Mouse (Mus musculus): ENCODE measurements around the gene D030056L22Rik. TPM values are rescaled to one million over a fixed set of nuclear protein-coding genes. Genes with fewer than 3 reads are reported as not detected.

The D030056L22Rik gene
- polyA plus RNA-seq (2012; rRNA removed): 6.2 and 6.5 TPM in 2 replicates

GRCm38 (mm10) chr19:18712866-18713300 lies at the start of gene D030056L22Rik:
Gene D030056L22Rik, plus strand, starts transcription at chr19:18713193.
- DNase-seq: peak; percentile 99
- WGBS: under 1% methylated on average over 49 of the region's 49 CpGs

GRCm38 (mm10) chr19:18663904-18664303 lies 49.1 kb upstream of the D030056L22Rik start:
- H3K4me1 ChIP-seq (ENCODE audit: control insufficient read depth, insufficient read depth, low read length): no peaks in the 10 kb centered on the region
- no peaks in the 10 kb centered on the region for H3K36me3 ChIP-seq (ENCODE audit: control insufficient read depth, insufficient read depth, low read length)
- no peaks in the 10 kb centered on the region for H3K27me3 ChIP-seq (replicated peaks; ENCODE audit: control insufficient read depth, insufficient read depth, low read length)
- WGBS: 60% methylated on average over 2 of the region's 2 CpGs
- H3K4me3 ChIP-seq (ENCODE audit: insufficient read depth, low read depth, low read length): no peak overlapping the region
- TF ChIP-seq CTCF (conservative IDR thresholded peaks at IDR 0.05; ENCODE audit: insufficient read depth, insufficient read length, low read depth, low read length) (no peak), POLR2A (IDR thresholded peaks at IDR 0.05; ENCODE audit: low read depth, low read length) (no peak)
- no peak overlapping the region for H3K27ac ChIP-seq (ENCODE audit: insufficient read depth, low read depth, low read length)
- DNase-seq: no peak

More at GRCm38 (mm10) chr19:18712866-18713300, at the start of gene D030056L22Rik:
- Histone ChIP-seq H3K4me3 (ENCODE audit: insufficient read depth, low read depth, low read length) (peak within 1 kb of the TSS; percentile 69), H3K27ac (ENCODE audit: insufficient read depth, low read depth, low read length) (peak within 1 kb of the TSS; percentile 74), H3K36me3 (ENCODE audit: control insufficient read depth, insufficient read depth, low read length) (no peaks in the 10 kb centered on the region), H3K27me3 (replicated peaks; ENCODE audit: control insufficient read depth, insufficient read depth, low read length) (no peaks in the 10 kb centered on the region), H3K4me1 (ENCODE audit: control insufficient read depth, insufficient read depth, low read length) (peaks cover 12% of the 10 kb centered on the region)
- peak; percentile 59 for TF ChIP-seq CTCF (conservative IDR thresholded peaks at IDR 0.05; ENCODE audit: insufficient read depth, insufficient read length, low read depth, low read length)
- TF ChIP-seq POLR2A (IDR thresholded peaks at IDR 0.05; ENCODE audit: low read depth, low read length): no peak

- no peak for TF ChIP-seq POLR2A (IDR thresholded peaks at IDR 0.05; ENCODE audit: low read depth, low read length)
- TF ChIP-seq CTCF (conservative IDR thresholded peaks at IDR 0.05; ENCODE audit: insufficient read depth, insufficient read length, low read depth, low read length): no peak
- no peaks in the 10 kb centered on the region for H3K36me3 ChIP-seq (ENCODE audit: control insufficient read depth, insufficient read depth, low read length)
- H3K27ac ChIP-seq (ENCODE audit: insufficient read depth, low read depth, low read length): no peak overlapping the region
- H3K4me1 ChIP-seq (ENCODE audit: control insufficient read depth, insufficient read depth, low read length): peaks cover 9% of the 10 kb centered on the region; the same call in 1 of the 2 replicates
- no peak for DNase-seq
- H3K27me3 ChIP-seq (replicated peaks; ENCODE audit: control insufficient read depth, insufficient read depth, low read length): no peaks in the 10 kb centered on the region
- H3K4me3 ChIP-seq (ENCODE audit: insufficient read depth, low read depth, low read length): no peak overlapping the region
- 92% methylated on average over 7 of the region's 7 CpGs for WGBS
These were observed 46.0 kb upstream of the D030056L22Rik start for GRCm38 (mm10) chr19:18666966-18667365.

GRCm38 (mm10) chr19:18669551-18669950 lies 43.4 kb upstream of the D030056L22Rik start:
- no peak overlapping the region for H3K27ac ChIP-seq (ENCODE audit: insufficient read depth, low read depth, low read length)
- H3K27me3 ChIP-seq (replicated peaks; ENCODE audit: control insufficient read depth, insufficient read depth, low read length): no peaks in the 10 kb centered on the region
- no peak for DNase-seq
- peaks cover 9% of the 10 kb centered on the region; the same call in 1 of the 2 replicates for H3K4me1 ChIP-seq (ENCODE audit: control insufficient read depth, insufficient read depth, low read length)
- 94% methylated on average over 7 of the region's 7 CpGs for WGBS
- no peaks in the 10 kb centered on the region for H3K36me3 ChIP-seq (ENCODE audit: control insufficient read depth, insufficient read depth, low read length)
- TF ChIP-seq CTCF (conservative IDR thresholded peaks at IDR 0.05; ENCODE audit: insufficient read depth, insufficient read length, low read depth, low read length) (no peak), POLR2A (IDR thresholded peaks at IDR 0.05; ENCODE audit: low read depth, low read length) (no peak)
- H3K4me3 ChIP-seq (ENCODE audit: insufficient read depth, low read depth, low read length): no peak overlapping the region

GRCm38 (mm10) chr19:18670608-18671007 lies 42.4 kb upstream of the D030056L22Rik start, which contains the start of gene Carnmt1:
Gene Carnmt1, plus strand, starts transcription at chr19:18670764.
- under 1% methylated on average over 58 of the region's 58 CpGs for WGBS
- Histone ChIP-seq H3K27me3 (replicated peaks; ENCODE audit: control insufficient read depth, insufficient read depth, low read length) (no peaks in the 10 kb centered on the region), H3K4me1 (ENCODE audit: control insufficient read depth, insufficient read depth, low read length) (peaks cover 9% of the 10 kb centered on the region; the same call in 1 of the 2 replicates), H3K27ac (ENCODE audit: insufficient read depth, low read depth, low read length) (peak within 1 kb of the TSS; percentile 72), H3K36me3 (ENCODE audit: control insufficient read depth, insufficient read depth, low read length) (no peaks in the 10 kb centered on the region), H3K4me3 (ENCODE audit: insufficient read depth, low read depth, low read length) (peak within 1 kb of the TSS; percentile 58)
- TF ChIP-seq POLR2A (IDR thresholded peaks at IDR 0.05; ENCODE audit: low read depth, low read length) (no peak), CTCF (conservative IDR thresholded peaks at IDR 0.05; ENCODE audit: insufficient read depth, insufficient read length, low read depth, low read length) (no peak)
- DNase-seq: peak; percentile 99

GRCm38 (mm10) chr19:18671056-18671741 lies 41.8 kb upstream of the D030056L22Rik start:
- peak; percentile 43 for DNase-seq
- H3K36me3 ChIP-seq (ENCODE audit: control insufficient read depth, insufficient read depth, low read length): no peaks in the 10 kb centered on the region
- WGBS: under 1% methylated on average over 60 of the region's 64 CpGs

GRCm38 (mm10) chr19:18672498-18672897 lies 40.5 kb upstream of the D030056L22Rik start:
- Histone ChIP-seq H3K4me1 (ENCODE audit: control insufficient read depth, insufficient read depth, low read length) (peaks cover 9% of the 10 kb centered on the region; the same call in 1 of the 2 replicates), H3K27ac (ENCODE audit: insufficient read depth, low read depth, low read length) (no peak overlapping the region), H3K27me3 (replicated peaks; ENCODE audit: control insufficient read depth, insufficient read depth, low read length) (no peaks in the 10 kb centered on the region), H3K4me3 (ENCODE audit: insufficient read depth, low read depth, low read length) (no peak overlapping the region), H3K36me3 (ENCODE audit: control insufficient read depth, insufficient read depth, low read length) (no peaks in the 10 kb centered on the region)
- TF ChIP-seq POLR2A (IDR thresholded peaks at IDR 0.05; ENCODE audit: low read depth, low read length) (no peak), CTCF (conservative IDR thresholded peaks at IDR 0.05; ENCODE audit: insufficient read depth, insufficient read length, low read depth, low read length) (no peak)
- WGBS: 74% methylated on average over 3 of the region's 3 CpGs
- no peak for DNase-seq

More at GRCm38 (mm10) chr19:18671056-18671741, 41.8 kb upstream of the D030056L22Rik start:
- peak overlapping the region; percentile 63 for H3K27ac ChIP-seq (ENCODE audit: insufficient read depth, low read depth, low read length)
- H3K27me3 ChIP-seq (replicated peaks; ENCODE audit: control insufficient read depth, insufficient read depth, low read length): no peaks in the 10 kb centered on the region
- H3K4me3 ChIP-seq (ENCODE audit: insufficient read depth, low read depth, low read length): peak overlapping the region; percentile 58
- peaks cover 9% of the 10 kb centered on the region; the same call in 1 of the 2 replicates for H3K4me1 ChIP-seq (ENCODE audit: control insufficient read depth, insufficient read depth, low read length)
- TF ChIP-seq CTCF (conservative IDR thresholded peaks at IDR 0.05; ENCODE audit: insufficient read depth, insufficient read length, low read depth, low read length): no peak
- no peak for TF ChIP-seq POLR2A (IDR thresholded peaks at IDR 0.05; ENCODE audit: low read depth, low read length)
